Mouse (Mus musculus): Measurements from ENCODE around the gene Nkx2-2.

Nkx2-2 gene

GRCm38 (mm10) chr2:147193271-147194255, at the start of gene Nkx2-2:
TSS of gene Nkx2-2 (minus strand) at chr2:147194243.
- no peak for DNase-seq

GRCm38 (mm10) chr2:147235707-147236290, 41.8 kb upstream of the Nkx2-2 start:
- DNase-seq: no peak

- peak; percentile 5 to 43 for DNase-seq
Measured at GRCm38 (mm10) chr2:147231175-147231574, 37.1 kb upstream of the Nkx2-2 start.

DNA sequence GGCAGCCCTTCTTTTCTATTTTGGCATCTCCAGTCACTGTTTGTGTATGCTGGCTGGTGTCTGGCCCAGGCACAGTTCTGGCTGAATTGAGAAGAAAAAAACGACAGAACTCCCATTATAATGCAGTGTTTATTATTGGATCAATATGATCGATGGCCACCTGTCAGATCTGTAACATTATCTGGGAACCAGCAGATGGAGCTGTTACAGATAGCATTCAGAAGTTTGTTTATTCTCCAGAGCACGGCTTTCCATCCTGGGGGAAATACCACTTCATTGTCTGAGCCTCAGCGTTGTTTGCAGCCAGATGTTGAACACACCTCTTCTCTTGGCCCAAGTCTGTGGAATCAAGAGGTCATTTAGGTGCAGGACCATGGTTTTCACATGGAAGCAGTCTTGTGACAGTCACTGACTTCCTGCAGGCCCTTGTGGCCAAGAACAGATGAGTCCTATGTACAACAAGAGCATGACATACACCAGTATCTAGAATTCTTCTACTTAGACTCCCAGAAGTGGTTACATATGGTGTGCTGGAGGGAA, 11.1 kb upstream of the Nkx2-2 start:
- DNase-seq: no peak

DNA sequence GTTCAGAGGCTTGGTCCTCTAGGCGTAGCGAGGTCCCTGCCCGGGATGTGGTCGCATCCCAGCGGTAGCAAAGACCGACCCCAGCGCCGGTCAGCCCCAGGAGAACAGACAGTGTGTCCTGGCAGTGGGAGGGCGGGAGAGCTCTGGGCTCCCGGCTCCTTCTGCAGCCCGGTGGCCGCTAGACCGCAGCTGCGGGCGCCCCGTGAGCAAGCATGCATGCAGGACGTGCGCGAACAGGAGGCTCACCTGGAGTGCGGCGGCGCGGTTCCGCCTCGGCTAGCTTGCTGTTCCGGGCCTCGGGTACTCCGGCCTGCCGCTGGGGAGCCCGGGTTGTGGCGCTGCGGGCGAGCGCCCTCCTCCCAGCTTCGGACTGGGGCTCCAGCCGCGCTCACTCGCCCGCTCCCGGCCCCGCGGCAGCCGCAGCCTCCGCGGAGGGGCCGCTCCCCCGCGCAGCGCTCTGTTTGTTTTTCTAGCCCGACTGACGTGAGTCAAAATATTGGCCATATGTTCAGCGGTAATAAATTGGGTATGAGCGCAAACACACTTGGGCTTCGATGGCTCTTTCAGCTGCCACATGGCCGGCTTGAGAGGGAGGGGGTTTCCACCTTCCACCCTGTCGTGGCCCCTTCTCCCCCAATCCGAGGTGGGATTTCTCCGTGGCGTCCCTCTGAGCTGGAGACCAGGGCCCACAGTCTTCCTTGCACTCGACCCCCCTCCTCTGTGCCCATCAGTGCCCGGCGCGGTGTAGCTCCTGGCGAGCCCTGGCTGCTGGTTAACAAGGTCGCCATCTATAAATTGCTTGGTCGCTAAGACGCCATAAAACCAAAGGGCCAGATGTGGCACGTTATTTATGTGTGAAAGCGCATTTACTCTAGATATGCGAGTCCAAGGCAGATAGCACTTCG, 920 bp upstream of the Nkx2-2 start:
- no peak for DNase-seq

DNA sequence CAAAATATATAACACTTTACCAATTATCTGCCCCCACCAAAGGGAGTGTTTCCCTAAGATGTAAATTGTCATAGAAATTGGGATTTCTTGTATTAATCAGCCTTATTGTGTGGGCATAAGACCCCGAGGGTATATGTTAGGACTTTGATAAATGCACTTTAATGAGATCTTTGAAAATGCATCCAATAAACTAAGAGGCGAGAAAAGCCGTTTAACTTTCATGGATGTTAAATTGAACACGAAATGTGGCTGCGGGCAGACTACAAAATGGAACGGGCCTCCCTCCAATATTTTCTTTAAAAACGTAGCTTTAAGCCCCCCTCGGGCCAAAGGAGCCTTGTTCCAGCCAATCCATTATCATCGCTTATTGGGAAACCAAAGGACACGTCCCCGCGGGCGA, 1.3 kb downstream of the Nkx2-2 start:
- DNase-seq: no peak

DNA sequence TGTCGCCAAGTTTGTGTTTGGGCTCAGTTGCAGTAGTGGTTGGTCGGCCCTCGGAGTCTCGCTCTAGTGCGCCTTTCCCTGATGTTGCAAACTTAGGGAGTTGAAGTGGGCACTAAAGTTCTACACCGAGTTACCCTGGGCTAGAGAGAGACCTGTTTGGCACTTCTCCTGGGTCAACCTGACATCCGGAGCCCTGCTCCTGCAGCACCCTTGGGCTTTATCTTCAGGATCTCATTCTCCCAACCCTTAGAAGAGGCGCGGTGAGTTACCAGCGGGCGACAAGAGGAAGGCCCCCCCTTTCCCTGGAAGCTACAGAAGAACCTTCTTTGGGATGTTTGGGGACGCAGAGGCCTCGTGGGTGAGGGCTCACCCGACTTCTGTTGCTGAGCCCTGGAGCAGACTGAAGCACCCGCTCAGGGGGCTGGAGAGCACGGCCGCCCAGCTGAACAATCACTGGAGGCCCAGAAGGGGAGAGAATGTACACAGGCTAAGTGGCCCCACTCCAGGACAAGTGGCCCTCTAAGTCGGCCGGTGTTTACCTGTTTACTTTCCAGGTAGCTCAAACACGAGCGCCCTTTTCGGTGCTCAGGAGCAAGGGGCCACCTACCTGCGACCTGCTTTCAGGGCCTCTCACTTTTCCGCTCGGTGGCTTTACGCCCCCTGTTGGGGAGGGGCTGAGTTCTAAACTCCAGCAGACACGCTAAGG, 3.6 kb downstream of the Nkx2-2 start:
- no peak for DNase-seq

DNA sequence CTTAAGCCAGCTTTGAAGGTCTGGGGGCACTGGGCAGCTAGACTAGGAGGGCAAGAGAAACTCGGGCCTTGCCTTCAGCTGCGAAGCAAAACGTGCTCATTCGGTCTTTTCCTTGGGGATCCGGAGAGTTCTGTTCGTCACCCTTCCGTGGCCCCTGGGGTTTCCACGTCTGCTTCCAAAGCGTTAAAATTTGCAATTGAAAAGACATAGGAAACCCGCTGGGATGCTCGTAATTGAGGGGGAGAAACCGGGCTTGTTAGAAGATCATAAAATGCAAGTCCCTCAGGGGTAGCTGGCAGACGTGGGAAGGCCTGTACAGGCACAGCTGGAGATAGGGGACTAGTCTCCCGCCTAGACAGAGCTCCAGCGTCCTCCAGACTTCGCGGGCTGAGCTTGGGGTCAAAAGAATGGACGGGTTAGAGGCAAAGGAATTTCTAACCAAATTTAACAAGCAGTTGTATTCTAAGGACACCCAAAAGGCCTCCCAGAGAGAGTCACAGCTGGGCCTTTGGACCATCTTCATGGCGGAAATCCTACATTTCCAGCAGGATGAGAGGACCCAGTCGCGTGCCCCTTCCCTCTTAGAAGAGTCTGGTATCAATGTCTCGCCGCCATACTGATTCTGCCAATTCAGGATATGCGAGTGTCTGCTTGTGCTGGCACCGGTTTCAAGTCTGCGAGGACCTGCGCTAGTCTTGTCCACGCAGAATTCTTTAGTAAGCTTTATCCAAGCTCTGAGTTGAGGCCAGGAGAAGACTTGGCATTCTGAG, 4.3 kb downstream of the Nkx2-2 start:
- no peak for DNase-seq

- no peak for DNase-seq
Measured at GRCm38 (mm10) chr2:147188871-147189545, 5.0 kb downstream of the Nkx2-2 start.

DNA sequence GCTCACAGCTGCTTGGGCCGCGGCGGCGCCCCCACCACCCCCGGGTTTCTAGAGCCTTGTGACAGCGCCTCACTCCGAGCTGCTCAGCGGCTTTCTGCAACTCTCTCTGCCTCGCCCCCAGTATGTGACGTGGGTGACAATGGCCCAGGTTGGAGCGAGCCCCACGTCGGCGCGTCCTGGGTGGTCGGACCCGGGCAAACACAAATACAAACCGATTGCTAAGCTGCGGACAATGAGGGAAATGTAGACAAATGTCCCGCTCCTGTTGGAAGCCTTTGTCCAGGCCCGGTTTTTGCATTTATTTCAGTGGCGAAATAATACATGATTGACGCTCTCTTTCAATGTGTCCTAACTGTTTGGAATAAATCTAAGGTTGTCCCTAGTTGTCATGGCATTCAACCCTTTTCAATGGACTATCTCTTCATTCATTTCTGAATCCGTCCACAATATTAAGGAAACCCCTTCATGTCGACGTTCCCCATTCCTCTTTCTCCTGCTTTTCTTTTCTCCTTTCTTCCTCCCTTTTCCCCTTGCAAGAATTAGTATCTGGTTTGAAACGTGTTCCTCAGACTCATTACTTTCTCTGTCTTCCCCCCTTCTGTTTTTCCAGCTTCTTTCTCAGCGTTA, 5.9 kb downstream of the Nkx2-2 start:
- DNase-seq: no peak

DNA sequence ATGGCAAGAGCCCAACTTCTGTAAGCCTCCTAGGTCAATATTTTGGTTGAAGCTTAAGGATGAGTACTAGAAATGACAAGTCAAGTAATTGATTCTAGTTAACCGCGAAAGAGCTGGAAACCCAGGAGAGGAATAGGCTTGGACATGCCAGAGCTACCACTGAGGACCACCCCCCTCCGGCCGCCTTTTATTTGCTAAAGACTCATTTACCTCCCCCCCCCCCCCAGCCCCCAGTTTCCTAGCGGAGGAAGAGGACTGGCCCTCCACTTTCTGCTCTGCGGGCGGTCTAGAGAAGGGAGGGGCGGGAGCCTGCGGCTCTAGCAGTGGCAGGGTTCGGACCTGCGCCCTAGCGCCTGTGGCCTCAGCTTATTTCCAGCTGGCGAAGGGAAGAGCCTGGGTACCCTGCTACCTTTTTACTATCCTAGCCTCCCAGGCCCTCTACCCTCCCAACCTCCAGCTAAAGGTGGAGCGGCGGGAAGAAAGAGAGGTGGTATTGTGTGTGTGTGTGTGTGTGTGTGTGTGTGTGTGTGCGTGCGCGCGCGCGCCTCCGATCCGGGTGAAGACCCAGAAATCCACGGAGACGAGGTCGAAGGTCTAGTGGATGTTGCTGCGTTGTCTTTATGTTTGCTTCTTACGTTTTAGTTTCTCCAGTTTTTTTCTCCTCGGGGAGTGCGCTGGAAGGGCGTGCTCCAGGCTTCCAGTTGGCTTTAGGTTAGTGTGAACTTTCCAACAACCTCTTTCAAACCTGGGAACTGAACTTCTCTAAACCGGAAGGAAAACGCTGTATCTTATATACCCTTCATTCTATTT, 6.8 kb downstream of the Nkx2-2 start:
- DNase-seq: no peak

GRCm38 (mm10) chr2:147186261-147186681, 7.8 kb downstream of the Nkx2-2 start:
- no peak for DNase-seq

GRCm38 (mm10) chr2:147185561-147185960, 8.5 kb downstream of the Nkx2-2 start:
- DNase-seq: no peak

DNA sequence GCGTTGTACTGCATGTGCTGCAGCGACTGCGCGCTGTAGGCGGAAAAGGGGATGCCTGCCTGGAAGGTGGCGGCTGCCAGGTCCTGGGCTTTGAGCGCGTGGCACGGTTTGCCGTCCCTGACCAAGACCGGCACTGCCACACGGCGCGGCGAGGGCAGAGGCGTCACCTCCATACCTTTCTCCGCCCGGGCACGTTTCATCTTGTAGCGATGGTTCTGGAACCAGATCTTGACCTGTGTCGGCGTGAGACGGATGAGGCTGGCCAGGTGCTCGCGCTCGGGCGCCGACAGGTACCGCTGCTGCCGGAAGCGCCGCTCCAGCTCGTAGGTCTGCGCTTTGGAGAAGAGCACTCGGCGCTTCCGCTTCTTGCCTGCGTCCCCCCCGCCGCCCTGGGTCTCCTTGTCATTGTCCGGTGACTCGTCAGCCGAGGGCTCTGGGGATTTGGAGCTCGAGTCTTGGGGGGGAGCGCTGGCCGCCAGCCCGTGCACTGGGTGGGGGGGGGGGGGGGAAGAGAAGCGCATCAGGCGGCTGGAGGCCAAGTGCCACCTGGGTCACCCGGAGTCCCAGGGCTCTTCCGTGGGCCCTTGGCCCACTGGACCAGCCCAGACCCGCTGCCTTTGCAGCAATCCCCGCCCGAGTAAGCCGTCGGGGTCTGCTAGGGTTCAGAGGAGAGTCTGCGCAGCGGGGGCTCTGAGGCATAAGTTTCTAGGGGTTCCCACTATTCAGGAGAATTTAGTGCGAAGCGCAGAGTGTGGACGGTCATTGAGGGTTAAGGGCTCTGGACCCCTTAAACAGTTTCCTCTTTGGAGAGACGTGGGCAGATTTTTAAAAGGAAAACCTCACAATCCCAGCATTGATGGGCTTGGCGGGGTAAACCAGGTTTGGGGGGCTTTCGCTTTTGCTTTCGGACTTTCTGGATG, 9.7 kb downstream of the Nkx2-2 start:
- DNase-seq: no peak

- DNase-seq: no peak
Measured at GRCm38 (mm10) chr2:147183521-147183920, 10.5 kb downstream of the Nkx2-2 start.

DNA sequence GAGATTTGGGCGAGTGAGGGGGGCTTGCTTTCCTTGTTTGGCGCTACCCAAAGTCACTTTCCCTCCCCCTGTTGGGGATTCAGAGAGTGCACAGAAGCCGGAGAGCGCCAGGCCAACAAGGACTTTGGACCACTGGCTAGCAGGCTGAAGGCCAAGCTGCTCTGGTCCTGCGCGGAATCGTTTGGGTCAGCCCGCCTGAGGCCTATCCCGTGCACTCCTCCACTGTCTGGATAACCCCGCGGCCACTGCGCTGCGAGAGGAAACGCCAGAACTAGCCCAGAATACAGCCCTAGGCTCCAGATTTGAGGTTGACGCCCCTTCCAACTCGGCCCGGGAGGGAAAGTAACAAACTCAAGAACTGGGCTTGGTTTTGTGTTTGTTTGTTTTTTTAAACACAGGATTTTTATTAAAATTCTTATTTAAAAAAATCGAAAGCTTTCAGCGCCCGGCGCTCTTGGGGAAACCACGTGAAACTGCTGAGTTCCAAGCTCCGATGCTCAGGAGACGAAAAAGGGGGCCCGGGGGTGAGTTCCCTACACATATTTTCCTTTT, 11.3 kb downstream of the Nkx2-2 start:
- peak; percentile 44 to 64 for DNase-seq

DNA sequence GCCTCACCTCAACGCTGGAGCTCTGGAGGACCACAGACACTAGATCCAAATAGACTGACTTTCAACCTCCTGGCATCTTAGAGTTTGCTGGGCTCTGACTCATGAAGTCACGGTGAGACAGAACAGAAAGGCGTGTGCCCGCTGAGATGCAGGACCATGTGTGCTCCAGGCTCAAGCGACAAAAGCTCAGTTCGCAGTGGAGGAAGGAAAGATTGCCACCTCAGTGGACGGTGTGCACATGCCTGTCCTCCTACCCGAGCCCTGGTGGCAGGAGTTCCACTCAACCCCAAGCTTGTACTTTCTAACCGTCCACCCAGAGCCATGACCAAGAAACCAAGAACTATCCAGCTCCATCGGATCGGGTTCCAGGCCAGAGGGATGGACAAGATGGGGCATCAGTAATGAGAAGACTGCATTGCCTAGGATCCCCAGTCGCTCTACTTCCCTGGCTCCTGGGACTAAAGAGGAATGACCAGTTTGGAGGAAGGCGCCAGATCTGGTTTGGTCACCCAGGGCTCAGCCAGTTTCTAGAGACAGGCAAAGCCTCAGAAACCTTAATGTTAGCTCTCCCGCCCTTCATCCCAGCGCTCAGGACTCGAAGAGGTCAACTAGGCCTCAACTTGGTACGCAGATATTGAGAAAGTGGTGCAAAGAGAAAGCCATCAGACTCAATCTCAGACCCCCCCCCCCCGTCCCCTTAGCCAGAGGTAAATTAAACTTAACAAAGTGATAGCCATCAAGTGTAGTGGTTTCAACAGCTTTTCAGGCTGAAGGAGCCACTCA, 11.9 kb downstream of the Nkx2-2 start:
- no peak for DNase-seq

Measured in kidney, adult 8-10 months (tissue).